Mouse (Mus musculus) cortical plate, adult 2 months (tissue): ENCODE measurements at regions not wholly inside any gene's neighbourhood (a gene's known extent, or its start where the extent isn't known, plus 50 kb on each side); places are given as distances from the start of the nearest gene placed in this dataset.

ENCODE experiments used
- CTCF ChIP-seq: fragments of 200-500 bp; IDR thresholded peaks from 2 replicates; pipeline ENCODE4 v1.5.1; 2011; ENCODE audit warnings: mild to moderate bottlenecking, control low read depth, low read length; ENCODE audit not compliant: insufficient read depth; ENCODE audit errors: extremely low read depth
- POLR2A ChIP-seq: fragments of 200-500 bp; IDR thresholded peaks from 2 replicates; pipeline ENCODE4 v1.6.1; 2011; ENCODE audit warnings: mild to moderate bottlenecking, low read length, control low read depth; ENCODE audit not compliant: insufficient read depth; ENCODE audit errors: extremely low read depth

GRCm38 (mm10) chr11:24652852-24653251 is 575.0 kb downstream of the Bcl11a start:
- TF ChIP-seq CTCF: no peak
- TF ChIP-seq POLR2A: no peak
